Mouse (Mus musculus) gastrocnemius, postnatal 10 days (tissue): ENCODE measurements at regions not wholly inside any gene's neighbourhood (a gene's known extent, or its start where the extent isn't known, plus 50 kb on each side); places are given as distances from the start of the nearest gene placed in this dataset.
"Not testable (repeated sequence)": the region's sequence is repeated elsewhere in the genome, so short reads cannot be mapped to it uniquely, and the experiment has no call there.

ENCODE experiments used
- DNase-seq: peaks from one replicate; pipeline ENCODE4 v3.0.0; 2021; ENCODE audit warnings: mixed read lengths

DNA sequence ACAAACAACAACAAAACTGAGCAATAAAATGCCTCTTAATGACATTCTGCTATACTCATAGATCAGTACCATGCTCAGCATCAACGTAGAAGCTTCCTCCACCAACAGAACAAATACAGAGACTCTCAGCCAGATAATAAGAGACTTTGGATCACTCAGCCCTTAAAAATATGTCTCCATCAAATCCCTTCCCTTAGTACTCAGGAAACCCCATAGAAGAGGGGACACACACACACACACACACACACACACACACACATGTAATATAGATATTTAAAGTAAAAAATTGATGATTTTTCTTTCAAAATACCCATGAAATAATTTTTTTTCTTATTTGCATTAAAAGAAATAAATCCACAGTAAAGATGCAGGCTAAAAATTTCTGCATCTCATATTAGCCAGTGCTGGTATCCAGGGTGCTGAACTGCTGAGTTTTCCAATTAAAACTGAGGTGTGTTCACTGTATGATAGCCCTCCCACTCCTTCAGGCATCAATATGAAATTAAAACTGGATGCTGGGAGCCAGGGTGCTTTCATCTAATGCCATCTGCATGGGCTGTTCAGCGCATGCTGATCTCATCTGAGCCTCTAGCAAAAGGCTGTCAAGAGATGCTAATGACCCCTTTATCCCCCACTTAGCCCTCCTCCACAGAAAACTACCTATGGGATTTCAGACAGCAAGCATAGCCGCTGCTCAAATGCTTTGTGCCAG is 321.0 kb downstream of the Tm4sf1 start:
- DNase-seq, result no peak

DNA sequence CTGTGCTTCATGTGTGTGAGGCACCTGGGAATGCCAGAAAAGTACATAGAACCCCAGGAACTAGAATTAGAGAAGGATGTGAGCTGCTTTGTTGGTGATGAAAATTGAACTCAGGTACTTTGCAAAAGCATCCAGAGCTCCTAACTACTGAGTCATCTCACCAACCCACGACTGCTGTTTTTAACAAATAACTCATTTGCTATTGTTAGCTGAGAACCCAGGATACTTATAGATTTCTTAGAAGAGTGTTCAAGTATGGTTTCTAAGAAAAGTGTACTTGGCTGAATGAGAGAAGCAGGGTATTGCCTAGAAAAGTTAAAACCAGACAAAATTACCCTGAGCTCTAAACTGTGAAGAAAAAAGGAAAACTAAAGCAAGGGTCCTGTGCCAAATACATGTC is 335.8 kb downstream of the Tm4sf1 start:
- DNase-seq, result no peak

DNA sequence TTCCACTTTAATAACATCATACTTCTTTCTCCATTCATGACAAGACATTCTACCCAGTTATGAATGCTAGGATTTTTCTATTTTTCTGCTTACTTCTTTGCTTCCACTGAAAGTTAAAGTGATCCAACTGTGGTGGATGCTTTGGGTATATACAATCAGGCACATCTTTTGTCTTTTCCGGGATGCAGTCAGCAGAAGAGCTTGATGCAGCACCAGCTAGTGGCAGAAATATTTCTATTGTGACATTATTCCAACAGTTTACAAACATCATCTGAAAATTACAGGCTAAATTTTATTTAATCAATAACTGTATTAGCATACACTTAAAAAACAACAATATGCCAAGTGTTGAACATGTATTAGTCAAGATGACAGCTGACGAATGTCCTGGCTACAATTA is 336.3 kb downstream of the Tm4sf1 start:
- no peak for DNase-seq

DNA sequence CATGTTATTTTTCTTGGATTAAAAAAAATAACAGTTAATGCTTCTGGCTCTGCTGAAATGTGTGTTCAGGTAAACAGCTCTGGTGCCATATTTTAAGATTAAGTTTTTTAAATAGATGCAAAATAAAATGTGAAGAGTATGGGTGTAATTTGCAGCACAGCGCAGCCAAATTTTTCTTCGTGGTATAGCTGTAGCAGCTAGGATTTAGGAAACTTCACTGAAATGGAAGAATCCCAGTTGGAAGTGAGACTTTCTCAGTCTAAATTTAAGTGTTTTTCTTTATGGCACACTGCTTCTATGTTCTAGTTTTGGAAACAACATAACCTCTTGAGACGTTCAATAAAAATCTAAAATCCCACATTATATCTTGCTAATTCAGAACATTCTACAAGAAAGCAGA is 337.6 kb downstream of the Tm4sf1 start:
- DNase-seq, result no peak

DNA sequence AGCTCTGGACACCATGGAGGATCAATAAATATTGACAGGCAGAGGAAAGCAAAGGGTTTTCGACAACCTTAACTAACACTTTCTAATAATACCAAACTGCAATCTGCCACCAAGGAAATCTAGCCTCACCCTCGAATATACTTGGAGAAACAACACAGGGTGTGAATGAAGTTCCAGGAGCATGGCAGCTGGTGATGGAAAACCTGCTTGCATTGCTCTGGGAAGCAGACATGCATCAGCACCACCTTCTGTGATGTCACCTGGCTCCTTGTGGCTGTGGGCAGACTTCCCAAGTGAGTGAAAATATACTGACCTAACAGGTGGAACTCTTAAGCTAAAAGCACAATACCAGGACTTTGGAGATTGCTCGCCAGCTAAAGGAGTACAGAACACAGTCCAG is 338.5 kb downstream of the Tm4sf1 start:
- no peak for DNase-seq

DNA sequence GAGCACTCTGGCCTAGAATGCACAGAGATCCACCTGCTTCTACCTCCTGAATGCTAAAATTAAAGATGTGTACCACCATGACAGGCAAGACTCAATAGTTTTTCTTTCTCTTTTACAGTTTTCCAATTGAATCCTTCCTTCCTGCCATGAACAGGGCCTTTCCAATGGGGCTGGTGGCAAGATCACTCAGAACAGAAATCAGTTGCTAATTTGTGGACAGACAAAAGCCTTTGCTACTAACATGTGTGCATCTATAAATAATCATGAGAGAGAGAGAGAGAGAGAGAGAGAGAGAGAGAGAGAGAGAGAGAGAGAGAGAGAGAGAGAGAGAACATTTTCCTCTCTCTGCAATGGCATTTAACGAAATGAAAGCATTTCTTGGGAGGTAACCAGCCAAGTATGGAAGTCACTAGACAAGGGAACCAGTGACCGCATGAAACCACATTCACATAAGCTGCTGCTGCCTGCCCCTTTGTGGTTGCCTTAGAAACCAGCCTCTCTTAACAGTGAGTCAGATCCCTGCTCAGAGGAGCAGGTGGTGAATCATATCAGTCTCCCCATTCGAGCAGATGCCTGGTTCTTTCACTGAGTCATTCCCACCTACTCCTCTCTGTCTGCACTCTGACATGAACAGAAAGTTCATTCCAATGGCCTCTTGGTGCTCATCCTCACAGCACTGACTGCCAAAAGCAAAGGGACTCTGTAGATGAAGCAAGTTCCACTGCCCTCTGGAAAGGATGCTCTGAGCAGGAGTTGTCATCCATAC is 339.4 kb downstream of the Tm4sf1 start:
- no peak for DNase-seq

DNA sequence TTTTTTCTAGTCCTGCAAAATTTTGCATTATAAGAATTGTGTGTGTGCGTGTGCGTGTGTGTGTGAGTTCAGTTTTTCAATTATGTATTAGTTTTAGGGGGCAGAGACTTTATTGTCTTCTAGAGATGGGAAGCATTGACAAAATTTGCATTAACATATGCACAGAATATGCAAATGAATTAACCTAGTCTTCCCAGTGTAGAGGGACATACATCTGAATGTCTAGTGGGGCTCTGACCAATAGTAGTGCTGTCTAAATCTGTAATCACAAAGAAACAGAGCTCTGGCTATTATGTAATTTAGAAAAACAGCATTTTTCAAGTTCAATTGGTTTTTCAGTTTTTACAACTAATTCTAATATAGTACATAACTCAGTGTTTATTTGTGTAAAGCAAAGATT is 344.8 kb downstream of the Tm4sf1 start:
- DNase-seq, result no peak

DNA sequence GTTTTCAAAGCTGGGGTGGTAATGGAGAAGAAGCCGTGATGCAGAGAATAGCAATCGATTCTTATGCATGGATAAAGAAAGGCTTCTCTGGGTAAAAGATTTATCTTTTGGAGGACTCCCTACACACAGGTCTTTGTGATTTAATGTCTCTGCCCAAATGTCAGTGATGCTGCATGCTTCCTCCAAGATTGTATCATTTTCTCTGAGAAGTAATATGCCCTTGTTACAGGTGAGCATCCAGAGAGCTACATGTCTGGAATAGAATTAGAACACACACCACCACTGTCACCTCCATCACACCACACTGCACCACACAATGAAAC is 346.0 kb downstream of the Tm4sf1 start:
- DNase-seq, result no peak

DNA sequence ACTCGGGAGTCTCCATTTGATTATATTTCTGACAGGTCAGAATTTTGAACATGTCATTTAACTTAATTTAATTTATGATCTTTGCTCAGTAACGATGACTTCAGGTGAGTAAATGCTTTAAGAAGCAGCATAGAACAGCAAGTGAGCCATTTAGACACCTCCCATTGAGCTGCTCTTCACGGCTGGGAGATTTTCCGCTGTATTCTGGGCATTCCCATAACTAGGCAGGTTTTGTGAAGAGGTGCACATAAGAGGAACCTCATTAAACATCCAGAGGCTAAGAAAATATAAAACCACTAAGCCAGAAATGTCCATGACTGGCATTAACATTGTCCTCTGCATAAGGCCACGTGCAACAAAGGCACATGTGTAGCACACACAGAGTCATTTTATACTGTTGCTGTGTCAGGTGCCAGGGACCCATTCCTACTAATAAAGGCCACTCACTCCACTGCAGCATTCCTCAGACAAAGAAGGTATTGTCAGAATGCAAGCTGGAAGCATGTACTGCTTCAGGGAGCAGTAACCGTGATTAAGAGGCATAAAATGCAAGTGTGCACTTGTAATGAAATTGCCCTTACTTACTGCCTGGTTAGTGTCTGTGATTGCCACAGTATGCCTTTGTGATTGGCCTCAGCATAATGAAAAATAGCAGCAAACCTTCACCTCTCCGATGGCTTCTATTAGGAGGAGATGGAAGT is 346.5 kb downstream of the Tm4sf1 start:
- DNase-seq, result no peak

DNA sequence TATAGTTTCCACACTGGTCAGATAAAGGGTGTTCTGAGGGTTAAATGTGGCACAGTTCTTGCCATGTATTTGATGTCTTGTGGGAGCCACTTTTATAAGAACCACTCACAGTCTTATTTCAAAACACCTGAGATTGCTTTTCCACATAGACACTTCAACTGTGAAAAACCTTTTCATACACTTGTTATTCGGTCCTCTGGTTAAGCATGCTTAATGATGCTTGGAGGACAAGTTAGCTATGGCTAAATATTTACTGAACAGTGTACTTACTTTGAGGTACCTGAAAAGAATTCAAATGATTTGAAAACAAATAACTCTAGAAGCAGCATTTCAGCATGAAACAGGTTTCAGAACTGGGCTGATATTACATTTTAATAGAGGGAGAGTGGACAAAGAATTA is 359.2 kb downstream of the Tm4sf1 start:
- DNase-seq, result not testable (repeated sequence)

DNA sequence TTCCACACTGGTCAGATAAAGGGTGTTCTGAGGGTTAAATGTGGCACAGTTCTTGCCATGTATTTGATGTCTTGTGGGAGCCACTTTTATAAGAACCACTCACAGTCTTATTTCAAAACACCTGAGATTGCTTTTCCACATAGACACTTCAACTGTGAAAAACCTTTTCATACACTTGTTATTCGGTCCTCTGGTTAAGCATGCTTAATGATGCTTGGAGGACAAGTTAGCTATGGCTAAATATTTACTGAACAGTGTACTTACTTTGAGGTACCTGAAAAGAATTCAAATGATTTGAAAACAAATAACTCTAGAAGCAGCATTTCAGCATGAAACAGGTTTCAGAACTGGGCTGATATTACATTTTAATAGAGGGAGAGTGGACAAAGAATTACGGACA is 372.8 kb downstream of the Tm4sf1 start:
- not testable (repeated sequence) for DNase-seq

DNA sequence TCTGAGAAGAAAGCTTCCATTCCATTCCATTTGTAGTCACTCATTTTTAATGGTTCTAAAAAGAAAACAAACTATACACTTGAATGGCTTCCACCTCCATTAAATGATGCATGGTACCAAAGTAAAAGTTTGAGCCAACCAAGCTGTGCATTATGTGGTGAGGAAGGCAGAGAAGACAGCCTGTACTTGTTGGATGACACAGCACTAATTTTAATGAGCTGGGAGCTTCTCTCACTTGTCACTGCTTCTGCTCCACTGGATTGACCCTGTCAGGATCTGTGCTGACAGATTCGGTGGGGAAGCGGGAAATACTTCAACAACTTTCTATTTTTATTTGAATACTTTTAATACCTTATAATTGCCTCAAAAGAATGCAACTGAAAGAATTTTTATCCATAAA is 403.3 kb downstream of the Tm4sf1 start:
- no peak for DNase-seq

DNA sequence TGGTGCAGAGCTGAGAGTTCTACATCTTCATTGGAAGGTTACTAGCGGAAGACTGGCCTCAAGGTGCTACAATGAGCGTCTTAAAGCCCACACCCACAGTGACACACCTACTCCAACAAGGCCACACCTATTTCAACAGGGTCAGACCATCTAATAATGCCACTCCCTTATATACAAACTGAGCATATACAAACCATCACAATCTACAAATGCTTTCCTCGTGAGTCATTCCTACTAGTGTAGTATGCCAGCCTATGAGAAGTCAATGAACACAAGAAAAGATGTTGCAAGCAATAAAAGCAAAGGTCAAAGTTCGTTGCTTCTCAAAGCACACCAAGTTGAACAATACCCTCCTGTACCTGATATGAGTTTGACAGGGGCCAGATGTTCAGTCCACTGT is 424.7 kb downstream of the Tm4sf1 start:
- no peak for DNase-seq

DNA sequence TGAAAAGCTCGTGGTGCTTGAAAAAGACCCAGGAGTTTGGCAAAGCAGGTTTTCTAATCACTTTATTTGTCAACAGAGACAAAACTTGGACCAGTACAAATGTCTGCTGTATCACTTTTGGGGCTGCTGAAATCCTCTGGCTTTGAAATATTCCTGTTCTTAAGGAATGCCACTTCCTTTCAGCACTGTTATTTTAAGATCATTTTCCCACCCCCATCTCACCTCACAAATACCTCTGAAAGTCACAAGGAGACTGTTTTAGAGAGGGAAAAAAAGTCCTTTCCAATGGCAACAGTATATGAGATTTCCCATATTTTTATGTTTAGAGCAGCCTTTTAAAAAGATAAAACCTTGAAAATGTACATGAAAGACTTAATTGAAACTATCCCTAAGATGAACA is 438.2 kb downstream of the Tm4sf1 start:
- no peak for DNase-seq

DNA sequence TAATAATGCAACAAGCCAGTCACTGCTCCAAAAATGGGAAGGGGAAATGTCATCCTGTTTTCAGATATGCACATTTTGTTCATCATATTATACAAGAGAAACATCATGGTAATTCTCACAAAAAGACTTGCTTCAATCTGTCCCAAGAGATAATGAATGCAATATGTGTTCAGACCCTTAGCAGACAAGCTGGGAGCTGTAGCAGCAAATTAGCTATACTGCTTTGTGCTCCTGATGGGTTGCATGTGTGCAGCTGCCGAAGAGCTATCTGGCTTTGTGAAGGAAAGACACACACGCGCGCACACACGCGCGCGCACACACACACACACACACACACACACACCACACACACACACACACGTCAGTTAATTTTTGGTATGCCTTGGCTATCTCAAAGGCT is 441.9 kb downstream of the Tm4sf1 start:
- DNase-seq, result no peak

DNA sequence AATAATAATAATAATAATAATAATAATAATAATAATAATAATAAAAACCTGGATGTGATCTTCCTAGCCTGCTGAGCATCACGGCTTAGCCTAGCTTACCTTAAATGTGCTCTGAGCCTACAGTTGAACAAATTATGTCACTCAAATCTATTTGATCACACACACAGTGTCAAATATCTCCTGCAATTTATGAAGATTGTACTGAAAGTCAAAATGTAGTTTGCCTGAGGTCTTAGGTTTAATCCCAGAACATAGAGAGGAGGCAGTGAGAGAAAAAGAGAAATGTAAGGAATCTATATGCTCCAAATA is 456.4 kb downstream of the Tm4sf1 start:
- no peak for DNase-seq

DNA sequence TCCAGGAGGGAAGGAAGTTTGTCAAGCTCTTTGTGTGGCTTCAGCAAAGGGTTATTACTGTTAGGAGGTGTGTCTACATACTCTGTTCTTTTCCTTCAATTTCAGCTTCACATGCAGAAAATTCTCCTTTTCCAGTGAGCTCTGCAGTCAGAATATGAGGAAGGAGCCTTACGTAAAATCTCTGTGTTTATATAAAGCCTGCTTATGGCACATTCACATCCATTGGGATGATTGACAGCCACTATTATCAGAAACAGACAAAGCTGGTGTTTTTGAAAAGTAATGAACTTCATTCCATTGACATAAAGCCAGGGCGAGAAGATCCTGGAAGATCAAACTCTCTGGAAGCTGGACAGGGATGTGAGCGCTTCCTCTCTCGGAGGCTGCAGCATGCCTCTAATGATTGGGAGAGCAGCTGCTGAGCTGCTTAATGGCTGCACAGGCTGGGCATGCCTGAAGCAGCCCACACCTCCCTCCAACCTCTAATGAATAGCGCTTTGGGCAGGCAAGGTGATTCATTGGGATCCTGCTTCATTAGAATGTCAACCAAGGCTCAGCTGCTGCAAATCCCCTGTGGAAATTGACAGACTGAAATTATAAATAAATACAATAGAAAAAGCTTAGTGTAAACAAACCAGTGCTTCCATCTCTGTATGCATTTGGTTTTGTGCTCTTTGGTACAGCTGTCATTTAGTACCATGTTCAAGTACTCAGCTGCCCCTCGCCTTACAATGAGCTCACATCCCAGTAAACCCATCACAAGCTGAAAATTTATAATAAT is 456.9 kb downstream of the Tm4sf1 start:
- no peak for DNase-seq

DNA sequence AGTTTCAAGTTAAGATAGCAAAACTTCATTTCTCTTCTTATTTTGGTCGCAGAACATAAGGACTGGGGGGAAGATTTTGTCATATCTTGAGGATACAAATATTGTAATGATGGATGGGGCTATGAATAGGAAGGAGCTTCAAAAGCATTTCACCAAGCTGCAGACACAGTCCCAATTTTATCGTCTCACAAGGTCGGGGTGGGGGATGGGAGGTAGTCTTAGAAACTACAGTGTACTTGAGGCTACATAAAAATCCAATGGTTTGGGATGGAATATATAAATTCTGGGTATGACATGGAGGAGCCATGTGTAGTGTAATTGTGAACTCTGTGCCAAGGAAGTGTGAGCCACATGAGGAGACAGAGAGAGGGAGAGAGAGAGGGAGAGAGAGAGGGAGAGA is 464.6 kb downstream of the Tm4sf1 start:
- DNase-seq, result no peak

DNA sequence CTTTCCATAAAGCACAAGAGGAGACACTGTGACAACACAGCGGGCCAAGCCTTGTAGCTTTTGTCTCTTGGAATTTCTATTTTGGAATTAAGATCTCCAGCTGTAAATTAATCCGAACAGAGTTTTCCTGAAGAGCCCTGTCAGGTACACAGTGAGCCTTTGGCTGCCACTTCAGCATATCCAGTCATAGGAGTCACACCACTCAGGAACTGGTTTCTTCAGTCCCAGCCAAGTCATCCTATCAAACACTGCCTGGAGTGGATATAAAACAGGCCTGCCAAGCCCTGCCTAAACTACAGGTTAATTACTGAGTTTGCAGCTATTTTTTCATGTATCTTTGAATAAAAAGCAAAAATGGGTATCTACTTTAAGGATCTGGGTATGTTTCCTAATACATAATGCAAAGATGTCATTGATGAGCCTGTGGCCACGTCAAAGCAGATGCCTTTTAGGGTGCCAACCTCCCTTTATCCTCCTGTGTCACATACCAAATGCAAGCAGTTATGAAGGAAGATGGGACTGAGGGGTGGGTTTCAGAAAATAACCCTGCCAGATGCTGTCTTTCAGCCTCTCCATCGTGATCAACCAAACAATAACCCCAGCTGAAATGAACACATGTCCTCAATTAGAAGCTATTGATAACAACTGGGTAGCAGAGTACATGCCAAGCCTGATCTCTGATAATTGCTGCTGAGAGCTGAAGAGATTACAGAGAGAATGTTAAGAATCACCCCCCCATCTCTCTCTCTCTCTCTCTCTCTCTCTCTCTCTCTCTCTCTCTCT is 471.3 kb downstream of the Tm4sf1 start:
- no peak for DNase-seq

DNA sequence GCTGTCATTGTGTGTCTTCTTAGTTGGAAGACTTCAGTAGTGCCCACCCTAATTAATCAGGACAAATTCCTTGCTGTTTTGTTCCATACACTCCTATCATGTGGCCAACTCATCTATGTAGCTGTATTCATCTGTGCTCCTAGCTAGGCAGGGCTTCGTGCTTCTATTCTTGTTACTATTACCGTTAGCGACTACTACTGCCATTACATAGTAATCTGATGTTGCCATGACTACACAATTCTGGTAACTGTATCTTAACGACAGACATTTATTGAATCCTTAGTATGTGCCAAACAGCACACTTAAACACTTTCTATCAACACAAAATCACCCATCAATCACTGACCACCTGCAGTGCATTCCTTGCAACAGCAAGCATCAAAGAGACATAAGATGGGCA is 477.6 kb downstream of the Tm4sf1 start:
- no peak for DNase-seq

DNA sequence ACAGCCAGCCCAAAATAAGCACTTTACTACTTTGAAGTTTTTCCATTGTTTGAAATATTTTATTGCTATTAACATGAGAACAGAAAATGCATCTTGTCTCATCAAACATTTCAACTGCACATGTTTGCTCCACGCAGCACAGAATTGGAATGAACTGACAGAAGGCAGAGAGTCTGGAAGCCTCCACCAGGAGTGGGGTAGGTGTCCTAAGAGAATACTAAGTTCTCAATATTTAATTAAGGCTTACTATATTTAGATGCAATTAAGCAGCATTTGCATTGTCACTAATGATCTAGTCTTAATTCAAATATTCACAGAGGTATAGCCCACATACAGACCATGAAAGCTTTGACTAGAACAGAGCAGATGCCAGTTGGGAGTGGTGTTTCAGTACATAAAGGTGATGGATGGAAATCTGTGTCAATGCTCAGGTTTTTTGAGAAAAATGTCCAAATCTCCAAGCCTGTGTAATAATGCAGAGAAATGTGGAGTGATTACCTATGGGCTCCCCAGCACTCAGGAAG is 491.2 kb downstream of the Tm4sf1 start:
- DNase-seq, result no peak

DNA sequence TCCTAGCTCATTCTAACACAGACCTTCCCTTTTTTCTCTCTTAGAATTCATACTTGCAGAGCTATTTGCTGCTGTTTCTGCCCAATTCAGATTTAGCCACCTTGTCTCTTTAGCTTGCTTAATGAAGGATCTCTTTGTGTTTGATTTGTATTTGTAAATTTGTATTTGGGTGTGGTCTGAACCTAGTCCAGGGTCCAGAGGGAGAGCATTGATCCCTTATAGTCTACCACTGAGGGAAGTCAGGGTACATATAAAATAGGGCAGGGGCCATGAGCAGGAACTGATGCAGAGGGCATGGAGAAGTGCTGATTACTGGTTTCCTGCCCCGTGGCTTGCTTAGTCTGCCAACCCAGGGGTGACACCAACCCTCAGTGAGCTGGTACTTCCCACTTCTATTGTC is 508.7 kb downstream of the Tm4sf1 start:
- DNase-seq, result no peak
